Mouse (Mus musculus) adrenal gland, adult 18-20 months (tissue): Measurements from ENCODE around the gene 4930404N11Rik. TPM values are rescaled to one million over a fixed set of nuclear protein-coding genes. Genes with fewer than 3 reads are reported as not detected.

Experiments
- DNase-seq, 2 experiments: peaks; one replicate each; pipeline ENCODE4 v3.0.0; 2021 to 2022; ENCODE audit warnings: low spot score in 2 of 2
- long read RNA-seq, 2 experiments: library from polyadenylated mRNA; stranded (forward); transcript quantifications; one replicate each; pipeline ENCODE4 v2.0.0; 2021
- total RNA-seq, 2 experiments: library from RNA; stranded (reverse); gene quantifications; 1 replicate in 1 of 2; 2 replicates in 1 of 2; pipeline ENCODE4 v1.2.3; 2021

The 4930404N11Rik gene
- total RNA-seq = 1 to 10 TPM; 1.3 to 4.5 TPM
- long read RNA-seq, experiment 1 = 0 reads
- long read RNA-seq, experiment 2, partial matches to known transcripts = 13 of 14 reads
- long read RNA-seq, experiment 2, other reads (novel, unspliced or antisense) = 0 of 14 reads

DNA sequence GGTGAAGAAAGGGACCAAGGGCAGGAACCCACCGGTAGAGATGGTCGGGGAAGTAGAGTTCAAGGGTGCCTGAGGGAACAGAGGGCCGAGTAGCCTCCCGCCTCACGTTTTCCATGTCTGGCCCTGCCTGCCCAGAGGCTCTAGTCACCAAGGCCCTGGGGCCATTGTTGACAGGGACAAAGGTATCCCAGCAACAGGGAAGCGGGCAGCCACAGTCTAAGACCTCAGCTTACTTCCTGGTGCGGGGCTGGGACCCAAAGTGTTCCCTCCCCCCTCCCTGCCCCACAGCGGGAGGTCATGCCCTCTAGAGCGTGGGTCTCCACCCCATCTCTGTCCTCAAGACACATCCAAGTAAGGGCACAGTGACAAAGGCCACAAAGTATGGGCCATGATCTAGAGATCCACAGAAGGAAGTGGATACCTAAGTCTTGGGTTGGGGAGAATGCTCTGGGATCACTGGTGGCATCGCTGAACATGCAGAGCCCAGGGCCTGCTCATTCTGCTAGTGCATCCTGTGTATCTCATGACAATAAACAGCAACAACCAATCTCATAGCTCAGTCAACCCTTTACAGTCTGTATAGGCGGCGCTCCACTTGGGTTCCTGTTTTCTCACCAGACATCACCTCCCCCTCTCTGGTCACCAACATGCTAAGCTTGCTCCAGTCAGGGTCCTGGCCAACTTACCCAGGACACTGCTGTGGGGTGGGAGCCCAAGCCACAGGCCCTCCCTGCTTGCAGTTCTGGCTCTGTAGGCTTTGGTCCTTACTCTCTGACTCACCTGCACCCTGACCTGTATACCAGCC is at the start of gene 4930404N11Rik:
4930404N11Rik (minus strand) TSS at position 145 of the 805 bp plus-strand sequence.
- DNase-seq = no peak

DNA sequence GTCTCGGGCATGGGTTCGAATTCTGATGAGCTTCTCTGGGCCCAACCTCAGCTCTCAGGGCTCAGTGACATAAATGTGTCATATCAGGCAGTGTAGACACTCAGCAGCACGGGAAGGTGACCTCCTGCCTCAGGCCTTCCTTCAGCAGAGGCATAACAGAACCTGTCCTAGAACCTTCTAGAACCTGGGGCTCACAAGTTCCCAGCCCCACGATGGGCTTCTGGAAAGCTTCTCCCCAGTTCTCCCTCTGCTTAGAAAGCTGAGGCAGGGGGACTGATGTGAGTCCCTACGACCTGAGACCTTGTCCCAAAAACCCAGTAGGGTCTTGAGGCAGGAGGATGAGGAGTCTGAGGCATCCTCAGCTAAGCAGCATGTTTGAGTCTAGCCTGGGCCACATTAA is 49.5 kb upstream of the 4930404N11Rik start:
- no peak for DNase-seq

DNA sequence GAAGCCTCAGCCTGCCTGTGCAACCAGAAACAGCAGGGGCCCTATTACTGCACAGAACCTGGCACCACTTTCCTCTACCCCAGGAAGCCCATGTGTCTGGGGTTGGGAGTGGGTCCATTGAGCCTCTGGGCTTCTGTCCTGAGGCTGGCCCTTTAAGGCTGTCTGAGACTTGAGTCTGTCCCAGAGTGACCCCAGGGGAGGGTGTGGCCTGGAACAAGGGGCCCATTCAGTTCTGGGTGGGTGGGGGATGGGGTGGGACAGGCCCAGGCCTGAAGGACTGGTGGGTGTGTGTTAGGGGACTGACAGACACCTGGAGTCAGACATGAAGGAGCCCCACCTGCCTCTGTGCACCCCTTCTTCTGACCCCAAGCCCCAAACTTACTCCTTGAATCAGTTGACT is 49.1 kb upstream of the 4930404N11Rik start:
- no peak for DNase-seq

DNA sequence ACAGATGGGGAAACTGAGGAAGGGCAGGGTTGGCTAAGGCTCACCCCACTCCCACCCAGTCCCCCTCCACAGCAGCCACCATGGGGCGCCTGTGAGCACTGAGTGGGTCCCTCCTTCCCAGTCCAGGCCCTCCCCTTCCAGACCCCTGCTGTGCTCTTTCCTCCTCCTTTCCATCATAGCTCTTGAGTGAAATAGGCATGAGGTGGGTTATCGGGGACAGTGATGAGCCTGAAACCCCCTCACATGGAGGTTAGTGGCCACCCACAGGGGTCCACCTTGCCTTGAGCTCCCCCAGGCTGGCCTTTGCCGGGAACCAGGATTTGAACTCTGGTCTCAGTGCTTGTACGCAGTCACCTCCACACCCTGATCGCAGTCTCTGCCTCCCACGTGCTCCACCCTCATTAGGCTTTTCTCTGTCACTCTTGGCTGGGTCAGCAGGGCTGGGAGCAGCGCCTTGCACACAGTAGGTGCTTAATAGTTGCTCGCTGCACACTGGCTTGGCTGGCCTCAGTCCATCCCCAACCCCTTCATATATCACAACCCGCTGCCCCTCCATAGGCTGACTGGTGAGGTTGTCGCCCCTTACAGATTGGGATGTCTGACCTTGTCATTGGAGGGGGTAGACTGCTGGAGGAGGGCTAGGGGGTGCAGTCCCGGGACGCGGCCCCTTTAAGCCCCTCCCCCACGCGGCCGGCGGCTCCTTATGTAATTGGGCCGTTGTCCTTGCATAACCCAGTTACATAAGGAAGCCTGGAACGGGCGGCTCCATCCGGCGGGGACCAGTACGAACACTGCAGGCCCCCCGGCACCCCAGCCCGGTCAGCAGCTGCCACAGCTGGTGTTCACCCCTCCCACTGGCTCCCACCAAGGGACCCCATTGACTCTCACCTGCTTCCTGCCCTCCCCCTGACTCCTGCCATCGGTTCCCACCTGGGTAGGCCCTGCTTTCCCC is 48.0 kb upstream of the 4930404N11Rik start:
- peak; percentile 85 to 86 for DNase-seq

DNA sequence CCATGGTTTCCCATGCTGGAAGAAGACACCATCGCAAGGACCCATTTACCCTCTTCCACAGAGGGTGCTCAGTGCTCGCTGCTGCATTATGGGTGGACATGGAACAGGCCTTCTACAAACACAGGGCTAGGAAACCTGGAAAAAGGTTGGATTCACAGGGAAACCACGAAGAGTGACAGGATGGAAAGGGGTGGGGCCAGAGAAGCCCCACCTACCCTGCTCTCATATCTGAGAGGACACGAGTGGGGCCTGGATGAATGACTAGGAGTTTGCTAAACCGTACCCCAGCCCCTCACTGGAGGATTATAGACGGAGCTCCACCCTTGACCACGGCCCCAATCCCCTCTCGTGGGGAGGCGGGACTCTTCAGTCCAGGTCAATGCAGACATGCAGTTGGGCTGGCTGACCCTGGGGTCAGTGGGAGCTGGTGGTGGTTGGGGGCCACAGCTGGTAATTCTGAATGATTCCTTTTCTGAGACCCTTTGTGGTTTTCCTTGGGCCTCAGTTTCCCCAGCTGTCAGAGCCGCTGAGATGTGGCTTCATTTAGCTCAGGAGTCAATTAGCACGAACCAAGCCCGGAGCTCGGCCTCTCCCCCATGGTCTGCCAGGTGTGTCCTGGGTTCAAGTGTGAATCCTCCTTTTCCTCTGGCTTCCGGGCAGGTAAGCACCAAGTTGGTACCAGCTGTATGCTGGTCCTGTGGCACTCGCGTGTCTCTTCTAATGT is 47.1 kb upstream of the 4930404N11Rik start:
- DNase-seq = no peak

DNA sequence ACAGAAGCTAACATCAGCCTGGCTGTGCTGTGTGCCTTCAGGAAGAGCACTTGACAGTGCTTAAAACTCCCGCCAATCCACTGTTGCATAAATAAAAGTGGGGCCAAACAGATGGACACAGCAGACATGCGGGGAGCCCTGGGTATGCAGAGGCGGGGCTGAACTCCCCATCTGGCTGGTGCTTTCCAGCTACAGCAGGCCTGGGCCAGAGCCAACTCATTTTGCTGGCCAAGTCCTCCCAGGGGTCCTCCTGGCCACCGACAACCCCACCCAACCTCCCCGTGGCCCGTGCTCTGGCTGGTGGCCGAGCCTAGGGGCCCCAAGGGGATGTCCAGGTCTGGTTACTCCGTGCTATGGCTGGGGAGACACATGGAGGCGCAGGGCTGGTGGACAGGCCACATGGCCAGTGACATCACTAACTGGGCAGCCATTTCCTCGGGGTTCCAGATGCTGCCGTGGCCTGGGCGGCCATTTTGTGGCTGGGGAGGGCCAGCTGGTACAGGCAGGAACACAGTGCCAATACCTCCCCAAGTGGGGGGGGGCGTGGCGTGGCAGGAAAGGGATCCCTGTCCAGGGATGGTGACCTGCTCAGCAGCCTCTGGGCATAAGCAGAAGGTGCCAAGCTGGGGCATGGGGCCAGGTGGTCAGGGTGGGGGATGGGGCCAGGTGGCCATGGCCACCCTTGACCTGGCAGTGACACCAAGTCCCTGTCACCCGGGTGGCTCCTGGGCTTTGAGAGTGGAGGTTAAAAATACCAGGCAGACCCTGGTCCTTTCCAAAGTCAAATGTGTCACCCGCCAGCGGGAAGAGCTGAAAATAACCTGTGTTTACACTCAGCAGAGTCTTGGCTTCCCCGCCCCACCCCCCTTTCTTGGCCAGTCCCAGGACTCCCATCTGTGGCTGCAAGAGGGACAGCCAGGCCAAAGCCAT is 46.1 kb upstream of the 4930404N11Rik start:
- DNase-seq = peak; percentile 45 to 69

DNA sequence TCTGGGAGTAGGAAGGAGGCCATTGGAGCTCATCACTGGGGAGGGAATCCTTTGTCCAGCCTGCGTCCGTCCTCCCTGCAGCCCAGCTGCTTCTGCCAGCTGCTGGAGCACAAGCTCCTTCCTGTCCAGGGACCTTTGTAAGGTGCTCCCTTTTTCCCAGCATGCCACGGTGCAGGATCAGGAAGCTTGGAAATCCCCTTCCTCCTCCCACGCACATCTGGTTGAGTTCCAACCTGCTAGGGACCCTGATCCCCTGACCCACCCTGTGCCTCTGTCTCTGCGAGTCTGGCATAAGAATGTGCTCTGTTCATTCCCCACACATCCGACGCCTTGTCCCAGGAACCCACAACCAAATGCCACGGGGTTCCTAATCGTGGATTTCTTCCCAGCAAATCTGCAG is 45.4 kb upstream of the 4930404N11Rik start:
- no peak for DNase-seq

DNA sequence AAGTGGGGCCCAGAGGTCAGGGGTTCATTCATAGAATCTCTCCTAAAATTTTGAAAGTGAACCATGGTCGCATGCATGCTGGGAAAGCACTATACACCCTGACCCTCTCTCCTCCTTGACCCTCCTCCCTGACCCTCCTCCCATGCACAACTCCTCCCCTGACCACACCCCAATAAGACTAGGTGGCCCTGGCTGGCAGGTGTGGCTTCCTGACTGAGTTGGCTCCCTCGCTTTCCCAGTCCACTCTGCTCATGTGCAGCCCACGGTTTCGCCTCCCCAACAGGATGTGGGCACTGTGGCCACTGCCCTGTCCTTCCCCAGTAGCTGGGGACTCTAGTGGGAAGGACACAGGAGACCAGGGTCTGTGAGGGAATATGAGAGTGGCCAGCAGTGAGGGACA is 44.7 kb upstream of the 4930404N11Rik start:
- no peak for DNase-seq

DNA sequence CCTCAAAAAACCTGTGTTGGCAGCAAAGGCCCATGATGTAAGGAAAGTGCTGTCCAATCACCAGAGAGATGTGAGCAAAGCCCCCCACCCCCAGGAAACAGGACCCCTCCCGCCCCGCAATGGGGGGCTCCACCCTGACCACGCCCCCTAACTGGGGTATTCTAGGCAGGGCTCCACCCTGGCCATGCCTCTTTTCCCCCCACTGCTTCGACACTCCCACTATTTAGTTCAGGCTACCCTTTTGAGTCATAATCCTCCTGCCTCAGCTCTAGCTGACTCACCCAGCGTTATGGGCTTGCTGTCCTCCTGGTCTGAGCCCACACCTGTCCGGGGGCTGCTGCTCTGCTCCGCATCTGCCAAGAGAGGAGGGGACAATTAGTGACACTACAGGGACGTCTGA is 43.7 kb upstream of the 4930404N11Rik start:
- DNase-seq = no peak

DNA sequence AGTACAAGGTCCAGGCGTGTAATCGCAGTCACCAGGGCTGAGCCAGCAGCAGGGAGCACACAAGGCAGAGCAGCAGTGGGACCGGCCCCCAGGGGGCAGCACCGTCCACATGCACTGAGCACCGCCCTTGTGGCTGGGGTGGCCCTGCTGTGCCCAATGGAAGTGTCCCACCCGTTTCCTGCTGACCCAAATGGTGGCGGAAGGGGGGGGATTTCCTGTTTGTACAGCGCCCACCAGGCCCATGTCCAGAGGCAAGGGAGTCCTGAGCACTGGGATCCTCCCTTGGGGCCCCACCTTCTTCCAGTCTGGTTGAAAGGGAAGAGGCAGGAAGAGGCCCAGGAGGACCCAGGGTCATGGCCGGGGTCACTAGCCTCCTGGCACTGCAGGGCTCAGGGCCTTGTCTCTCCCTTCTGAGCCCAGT is 43.3 kb upstream of the 4930404N11Rik start:
- peak; percentile 82 to 89 for DNase-seq

DNA sequence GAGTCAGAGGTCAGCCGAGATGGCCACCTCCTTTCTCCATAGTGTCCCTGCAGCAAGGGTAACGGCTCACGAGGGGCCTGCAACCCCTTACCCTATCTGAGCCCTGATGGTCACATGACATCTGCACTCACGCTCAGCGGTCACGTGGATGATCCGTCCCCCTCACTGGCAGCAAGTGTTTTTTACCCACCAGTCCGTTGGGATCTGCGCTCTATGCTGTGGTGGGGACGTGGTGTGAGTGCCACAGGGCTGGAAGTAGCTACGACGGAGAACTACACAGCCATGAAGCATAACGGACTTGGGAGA is 42.8 kb upstream of the 4930404N11Rik start:
- no peak for DNase-seq

DNA sequence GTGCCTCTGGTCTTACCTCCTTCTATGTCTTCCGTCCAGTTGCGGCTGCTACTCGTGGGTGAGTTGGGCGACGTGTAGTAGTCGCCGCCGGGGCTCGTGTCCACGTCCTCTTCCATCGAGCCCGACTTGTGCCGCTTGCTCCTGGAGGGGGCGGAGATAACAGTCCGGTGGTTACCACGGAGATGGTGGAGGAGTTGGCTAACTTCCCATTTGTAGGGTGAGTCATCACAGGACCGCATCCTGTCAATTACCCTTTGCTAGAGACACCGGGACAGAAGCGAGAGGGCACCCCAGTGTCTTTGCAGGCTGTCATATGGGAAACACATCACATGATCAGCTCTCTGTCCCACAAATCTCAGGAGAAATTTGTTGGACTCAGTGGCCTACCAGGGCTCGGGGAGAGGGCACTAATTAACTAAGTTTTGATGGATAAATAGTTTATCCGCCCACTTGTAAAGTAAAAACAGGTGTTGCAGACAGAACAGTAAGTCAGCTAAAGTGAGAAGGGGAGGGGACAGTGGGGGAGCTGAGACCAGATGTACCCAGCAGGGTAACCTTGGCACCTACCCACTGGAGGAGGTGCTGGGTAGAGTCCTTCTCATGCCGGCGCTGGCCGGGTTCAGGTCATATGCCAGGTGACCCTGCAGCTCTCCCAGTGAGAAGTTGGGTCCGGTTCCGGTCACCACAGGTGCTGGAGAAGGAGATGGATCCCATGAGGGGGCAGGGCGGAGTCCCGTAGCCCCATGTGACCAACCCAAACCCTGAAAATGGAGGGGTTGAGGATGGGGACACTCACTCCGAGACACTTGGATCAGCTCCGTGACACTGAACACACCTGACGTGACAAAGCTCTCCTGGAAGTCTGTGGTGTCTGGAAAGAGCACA is 42.2 kb upstream of the 4930404N11Rik start:
- peak; percentile 72 to 81 for DNase-seq

DNA sequence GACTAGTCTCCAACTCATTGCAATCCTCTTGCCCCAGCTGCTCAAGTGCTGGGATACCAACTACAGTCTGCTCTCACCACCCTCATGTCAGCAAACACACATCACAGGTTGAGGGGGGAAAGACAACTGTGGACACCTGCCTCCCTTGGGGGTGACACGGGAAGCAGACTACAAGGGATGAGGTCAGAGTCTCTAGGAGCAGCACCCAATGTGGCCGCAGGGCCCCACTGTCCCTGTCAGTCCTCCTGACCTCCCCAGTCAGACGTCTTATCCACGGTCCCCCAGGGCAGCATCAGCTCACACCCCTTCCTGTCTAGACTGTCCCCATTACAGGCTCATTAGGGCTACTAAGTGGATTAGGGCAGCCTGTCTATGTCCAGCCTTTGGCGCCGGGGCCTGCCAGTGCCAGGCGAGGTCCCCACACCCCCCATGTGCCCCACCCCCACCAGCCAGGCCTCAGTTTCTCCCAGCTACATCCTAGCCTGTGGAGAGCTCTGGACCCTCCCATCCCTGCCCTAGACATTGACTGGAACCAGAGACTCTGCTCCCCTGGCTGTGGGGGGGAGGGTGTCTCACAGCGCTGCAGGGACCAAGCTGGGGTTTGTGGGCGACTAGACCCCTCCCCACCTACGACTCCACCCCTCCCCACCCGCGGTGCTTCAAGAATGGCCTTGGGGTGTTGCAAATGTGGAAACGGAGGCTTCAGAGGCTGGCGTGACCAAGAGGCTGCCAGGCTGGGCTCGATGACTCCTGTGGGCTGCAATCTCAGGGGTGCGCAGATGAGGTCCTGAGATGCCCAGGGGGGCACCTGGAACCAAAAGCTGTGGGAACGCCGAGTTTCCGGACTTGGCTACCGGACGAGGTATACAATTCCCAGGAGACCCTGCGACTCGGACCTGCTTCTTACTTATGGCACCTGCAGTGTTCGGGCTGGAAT is 41.2 kb upstream of the 4930404N11Rik start:
- no peak for DNase-seq

DNA sequence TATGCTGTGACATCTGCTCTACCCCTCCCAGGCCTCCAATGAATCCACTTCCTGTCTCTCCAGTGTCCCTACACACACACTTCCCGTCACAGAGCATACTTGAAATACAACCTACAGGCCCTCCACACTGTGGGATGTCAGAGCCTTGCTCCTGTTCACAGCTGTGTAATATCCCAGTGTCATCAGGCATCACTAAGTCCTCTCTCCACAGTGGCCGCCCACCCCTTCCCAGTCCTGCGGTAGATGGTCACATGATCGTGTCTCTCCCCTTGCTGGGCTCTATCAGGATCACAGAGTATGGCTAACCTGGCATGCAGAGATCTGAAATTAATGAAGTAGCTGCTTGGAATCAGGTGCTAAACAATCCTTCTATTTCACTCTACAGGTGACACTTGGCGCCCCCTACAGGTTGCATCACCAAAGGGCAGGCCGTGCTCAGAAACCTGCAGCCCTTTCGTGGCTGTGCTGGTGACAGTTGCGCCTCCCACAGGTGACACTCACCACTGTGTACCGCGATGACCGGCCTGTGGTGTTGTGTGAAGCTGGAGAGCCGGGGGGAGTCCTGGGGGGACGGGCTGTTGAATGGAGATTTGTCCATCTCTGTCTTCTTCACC is 40.1 kb upstream of the 4930404N11Rik start:
- DNase-seq = peak in 1 of 2 experiments; percentile 66

DNA sequence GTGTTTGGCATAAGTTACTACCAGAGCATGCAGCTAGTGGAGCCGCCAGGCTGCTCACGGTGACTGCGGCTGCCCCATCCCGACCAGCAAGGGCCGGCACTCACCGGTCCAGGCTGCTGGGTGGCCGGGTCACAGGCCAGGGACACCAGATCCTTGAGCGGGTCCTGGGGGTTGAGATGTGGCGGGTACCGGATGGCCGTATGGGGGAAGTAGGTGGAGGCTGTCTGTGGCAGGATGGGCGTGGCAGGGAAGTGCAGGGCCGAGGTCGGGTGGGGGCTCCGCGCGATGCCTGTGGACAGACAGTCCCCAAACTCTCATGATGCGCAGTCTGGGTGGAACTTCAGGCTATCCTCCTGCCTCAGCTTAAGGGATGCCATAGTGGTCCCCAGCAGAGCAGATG is 39.1 kb upstream of the 4930404N11Rik start:
- DNase-seq = no peak

DNA sequence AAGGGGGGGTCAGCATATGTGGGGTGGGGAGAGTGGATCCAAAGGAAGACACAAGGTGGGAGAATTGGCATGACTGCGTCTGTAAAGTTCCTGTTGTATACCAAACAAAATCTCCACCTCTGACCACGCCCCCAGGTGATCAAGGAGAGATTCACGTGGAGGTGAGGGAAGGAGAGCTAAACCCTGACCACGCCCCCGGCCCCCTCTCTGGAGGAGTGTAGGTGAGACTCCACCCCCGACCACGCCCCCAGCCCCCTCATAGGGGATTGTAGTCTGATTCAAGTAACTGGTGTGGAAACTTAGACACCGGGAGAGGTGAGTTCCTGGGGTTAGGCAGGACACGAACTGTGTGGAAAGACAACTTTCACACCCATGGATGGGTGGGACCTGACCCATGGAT is 38.5 kb upstream of the 4930404N11Rik start:
- no peak for DNase-seq

DNA sequence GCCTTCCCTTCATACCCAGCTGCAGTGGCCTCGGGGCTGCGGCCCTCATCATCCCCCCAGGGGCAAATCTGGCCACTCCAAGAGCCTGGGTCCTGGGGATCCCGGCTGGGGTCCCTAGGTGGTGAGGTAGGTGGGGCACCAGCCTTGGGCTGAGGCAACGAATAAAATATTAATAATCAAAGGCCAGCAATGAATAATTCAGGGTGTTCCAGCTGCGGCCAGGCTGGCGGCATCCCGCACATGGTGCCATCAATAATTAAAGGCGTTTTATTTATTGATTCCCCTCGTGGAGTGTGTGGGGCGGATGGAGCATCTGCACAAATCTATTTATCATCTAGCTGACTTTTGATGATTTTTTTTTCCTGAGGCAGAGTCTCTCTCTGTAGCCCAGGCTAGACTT is 37.9 kb upstream of the 4930404N11Rik start:
- DNase-seq = no peak
